Mouse (Mus musculus): Measurements from ENCODE around the gene Rgl3.
A peak's percentile ranks its signal among the peaks of the same experiment; 100 is the strongest.

The Rgl3 gene

DNA sequence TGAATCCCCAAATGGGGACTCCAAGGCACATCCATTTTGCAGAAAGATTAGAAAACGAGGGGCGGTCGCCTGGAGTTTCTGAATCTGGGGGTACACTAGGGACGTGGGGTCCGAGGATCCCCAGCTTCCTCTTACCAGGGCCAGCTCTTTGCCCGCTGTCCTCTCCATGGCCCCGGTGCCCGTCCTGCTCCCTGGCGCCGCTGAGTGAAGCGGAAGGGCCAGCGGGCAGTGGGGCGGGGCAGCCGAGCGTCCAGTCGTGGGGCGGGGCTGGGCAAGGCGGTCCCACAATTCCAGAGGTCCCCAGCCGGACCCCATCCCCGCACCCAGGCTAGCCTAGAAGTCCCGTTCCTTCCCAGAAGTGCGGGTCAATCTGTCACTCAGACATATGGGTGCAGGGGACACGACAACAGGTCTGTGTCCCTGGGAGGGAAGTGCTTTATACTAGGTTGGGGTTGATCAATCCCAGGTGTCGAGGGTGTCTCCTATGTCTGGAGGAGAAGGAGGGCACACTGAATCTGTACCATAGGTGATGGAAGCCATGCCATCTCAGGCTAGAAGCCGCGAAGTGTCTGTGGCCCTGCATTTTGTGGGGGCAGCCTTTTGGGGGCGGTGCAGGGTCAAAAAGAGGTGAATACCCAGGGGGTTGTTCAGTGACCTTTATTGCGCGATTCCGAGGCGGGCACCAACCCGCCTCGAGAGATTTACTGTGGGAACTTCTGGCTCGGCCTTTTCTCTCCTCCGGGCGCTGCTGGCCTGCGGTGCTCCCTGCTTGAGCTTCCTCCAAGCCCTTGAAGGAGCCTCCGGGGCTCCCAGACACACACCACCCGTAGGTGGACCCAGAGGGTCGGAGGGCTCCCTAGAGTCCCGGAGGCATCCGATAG lies at the start of gene Rgl3:
TSS of gene Rgl3 (minus strand) at position 217 of the 881 bp plus-strand sequence.
- DNase-seq (ENCODE audit: low spot score) = no peak

DNA sequence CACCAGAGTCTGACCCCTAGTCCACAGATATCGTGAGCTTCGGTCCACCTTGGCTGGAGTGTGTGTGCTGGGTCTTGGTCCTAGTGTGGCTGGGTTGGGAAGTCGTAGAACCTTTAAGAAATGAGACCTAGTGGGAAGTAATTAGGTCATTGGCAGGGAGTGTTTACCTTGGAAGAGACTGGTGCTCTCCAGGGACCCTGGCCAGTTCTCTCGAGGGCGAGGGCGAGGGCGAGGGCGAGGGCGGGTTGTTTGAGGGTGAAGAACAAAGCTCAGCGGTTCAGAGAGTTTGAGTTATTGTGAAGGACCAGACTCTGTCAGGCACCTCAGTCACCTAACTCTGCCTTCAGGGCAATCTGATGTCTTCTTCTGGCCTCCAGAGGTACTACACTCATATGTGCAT lies 48.6 kb upstream of the Rgl3 start:
- DNase-seq (ENCODE audit: low spot score) = no peak

GRCm38 (mm10) chr9:22035300-22036044 lies 46.2 kb upstream of the Rgl3 start:
- no peak for DNase-seq (ENCODE audit: low spot score)

GRCm38 (mm10) chr9:22030386-22030785 lies 41.1 kb upstream of the Rgl3 start:
- DNase-seq (ENCODE audit: low spot score) = no peak

GRCm38 (mm10) chr9:22028467-22028866 lies 39.2 kb upstream of the Rgl3 start:
- DNase-seq (ENCODE audit: low spot score) = no peak

- DNase-seq (ENCODE audit: low spot score) = no peak
These were observed 35.3 kb upstream of the Rgl3 start for GRCm38 (mm10) chr9:22024592-22024991.

GRCm38 (mm10) chr9:22017208-22017825 lies 28.1 kb upstream of the Rgl3 start:
- no peak for DNase-seq (ENCODE audit: low spot score)

GRCm38 (mm10) chr9:22016245-22016644 lies 27.0 kb upstream of the Rgl3 start:
- no peak for DNase-seq (ENCODE audit: low spot score)

DNA sequence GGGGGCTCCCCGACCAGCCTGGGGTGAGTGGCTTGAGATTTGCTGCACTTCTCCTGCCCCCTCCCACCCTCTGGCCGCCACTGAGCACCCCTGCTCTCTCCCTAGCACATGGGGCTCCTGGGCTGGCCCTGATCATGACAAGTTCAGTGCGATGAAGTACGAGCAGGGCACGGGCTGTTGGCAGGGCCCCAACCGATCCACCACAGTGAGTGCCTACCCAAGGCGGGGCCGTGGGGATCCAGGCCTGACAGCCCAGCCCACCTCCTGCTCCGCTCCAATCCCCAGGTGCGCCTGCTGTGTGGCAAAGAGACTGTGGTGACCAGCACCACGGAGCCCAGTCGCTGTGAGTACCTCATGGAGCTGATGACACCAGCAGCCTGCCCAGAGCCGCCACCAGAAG lies 23.5 kb upstream of the Rgl3 start:
- no peak for DNase-seq (ENCODE audit: low spot score)

DNA sequence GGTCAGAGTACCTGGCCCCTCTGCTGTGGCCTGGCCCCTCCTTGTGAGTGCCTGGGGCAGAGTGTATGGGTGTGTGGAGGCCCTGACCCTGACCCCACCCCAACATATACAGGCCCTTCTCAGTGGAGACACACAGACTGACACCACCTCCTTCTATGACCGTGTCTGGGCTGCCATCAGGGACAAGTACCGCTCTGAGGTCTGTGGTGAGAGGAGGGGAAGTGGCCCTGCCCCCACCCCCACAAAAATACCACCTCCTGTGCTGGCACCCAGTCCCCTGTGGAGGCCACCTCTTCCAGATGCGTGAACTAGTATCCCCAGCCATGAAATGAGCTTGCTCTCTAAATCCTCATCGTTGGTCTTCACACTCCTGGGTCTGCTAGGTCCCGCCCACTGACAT lies 21.8 kb upstream of the Rgl3 start:
- no peak for DNase-seq (ENCODE audit: low spot score)

DNA sequence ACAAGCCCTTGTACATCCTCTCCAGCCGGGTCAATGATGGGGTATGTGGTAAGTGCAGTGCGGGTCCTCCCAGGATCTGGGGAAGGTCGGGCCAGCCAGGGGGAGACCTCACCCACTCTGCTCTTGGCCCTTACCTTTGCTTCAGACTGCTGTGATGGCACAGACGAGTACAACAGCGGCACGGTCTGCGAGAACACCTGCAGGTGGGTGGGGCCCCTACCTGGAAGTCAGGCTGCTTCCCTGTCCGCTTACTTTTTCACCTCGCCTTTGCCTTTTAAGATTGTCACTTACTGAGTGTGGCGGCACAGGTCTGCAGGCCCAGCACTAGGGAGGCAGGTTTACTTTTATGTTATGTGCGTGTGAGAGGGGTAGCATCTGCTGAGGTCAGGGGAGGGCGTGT lies 15.3 kb upstream of the Rgl3 start:
- DNase-seq (ENCODE audit: low spot score) = no peak

DNA sequence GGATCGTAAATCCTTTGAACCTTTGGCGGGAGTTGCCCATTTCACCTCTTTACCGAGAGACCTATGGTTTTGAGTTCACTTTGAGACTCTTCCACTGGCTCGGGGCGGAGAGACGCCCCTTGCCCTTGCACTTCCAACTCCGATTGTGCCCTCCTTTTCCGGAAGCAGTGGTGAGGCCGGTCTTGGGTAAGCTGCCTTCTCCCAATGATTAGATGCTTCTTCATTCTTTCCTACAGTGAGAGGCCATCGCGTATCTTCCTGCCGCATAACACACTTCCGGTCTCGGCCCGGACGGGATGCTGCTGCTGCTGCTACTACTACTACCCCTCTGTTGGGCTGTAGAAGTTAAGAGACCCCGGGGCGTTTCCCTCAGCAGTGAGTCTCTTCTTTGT lies 13.9 kb upstream of the Rgl3 start:
- no peak for DNase-seq (ENCODE audit: low spot score)

DNA sequence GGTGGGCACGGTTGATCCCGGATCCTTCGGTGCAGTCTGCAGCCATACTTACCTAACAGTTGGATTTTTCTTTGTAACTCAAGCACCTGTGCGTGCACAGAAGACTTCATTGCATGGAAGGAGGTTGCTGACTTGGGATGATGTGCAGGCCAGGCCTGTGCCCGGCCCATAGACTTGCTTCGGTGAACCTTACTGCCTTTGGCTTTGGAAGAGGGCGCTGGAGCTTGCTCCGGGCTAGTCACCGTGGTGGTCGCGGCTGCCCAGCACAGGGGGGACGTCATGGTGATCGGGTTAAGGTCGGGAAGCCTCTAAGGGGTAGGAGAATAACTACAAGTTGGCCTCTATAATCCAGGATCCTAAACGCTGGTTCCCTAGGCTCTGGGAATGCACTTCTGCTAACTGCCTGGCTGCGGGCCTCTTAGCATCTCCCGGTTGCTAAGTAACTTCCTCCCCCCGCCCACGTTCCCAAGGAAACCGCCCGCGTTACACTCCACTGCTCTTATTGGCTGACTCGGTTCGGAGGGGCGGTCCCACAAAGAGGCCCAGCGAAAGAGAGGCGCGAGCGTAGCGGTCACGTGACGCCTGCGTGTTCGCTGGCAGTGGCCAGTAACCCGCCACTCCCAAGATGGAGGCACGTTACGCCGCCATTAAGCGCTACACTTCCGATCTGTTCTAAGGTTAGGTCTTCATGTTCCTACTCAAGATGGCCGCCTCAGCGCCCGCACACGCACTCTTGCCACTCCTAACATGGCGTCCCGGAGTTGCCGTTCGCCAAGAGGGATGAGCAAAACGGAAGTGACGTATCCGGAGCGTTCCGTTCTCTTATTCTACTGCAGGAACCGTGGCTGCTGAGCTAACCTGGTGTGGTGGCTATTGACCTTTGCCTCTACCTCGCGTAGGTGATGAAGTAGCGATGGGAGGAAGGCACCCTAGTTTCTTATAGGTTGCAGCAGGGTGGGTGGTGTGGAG lies 13.2 kb upstream of the Rgl3 start, which contains the start of the genes Ccdc151 and Prkcsh:
TSS of gene Ccdc151 (minus strand) at position 441 of the 969 bp plus-strand sequence.
TSS of gene Prkcsh (plus strand) at position 613 of the 969 bp plus-strand sequence.
- peak; percentile 95 for DNase-seq (ENCODE audit: low spot score)

DNA sequence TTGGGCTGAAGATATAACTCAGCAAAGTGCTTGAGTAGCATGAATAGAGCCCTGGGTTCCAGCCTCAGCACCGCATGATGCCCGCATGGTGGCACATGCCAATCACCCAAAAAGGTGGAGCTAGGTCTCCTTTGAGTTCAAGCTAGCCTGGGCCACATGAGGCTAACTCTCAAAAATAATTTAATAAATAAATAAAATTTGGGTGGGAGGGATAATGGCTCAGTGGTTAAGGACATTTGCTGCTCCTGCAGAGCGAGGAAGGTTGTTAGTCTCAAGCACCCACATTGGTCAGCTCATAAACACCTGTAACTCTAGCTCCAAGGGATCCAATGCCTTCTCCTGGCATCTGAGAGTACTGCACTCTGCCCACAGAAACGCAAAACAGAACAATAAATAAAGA lies 12.4 kb upstream of the Rgl3 start:
- no peak for DNase-seq (ENCODE audit: low spot score)

DNA sequence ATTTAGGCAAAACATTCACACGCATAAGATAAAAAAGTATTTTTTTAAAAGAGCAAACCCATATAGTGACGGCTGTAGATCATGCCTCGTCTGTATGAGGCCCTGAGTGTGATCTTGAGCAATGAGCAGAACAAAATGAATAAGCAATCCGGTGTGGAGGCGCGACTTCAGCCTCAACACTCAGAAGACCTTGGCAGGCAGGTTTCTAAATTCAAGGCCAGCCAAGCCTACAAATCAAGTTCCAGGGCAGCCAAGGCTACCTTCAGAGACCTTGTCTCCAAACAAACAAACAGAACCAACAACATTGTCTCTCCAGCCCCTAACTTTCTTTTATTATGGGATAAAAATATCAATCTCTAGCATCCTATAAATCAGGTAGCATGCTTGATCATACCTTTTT lies 11.1 kb upstream of the Rgl3 start:
- no peak for DNase-seq (ENCODE audit: low spot score)

DNA sequence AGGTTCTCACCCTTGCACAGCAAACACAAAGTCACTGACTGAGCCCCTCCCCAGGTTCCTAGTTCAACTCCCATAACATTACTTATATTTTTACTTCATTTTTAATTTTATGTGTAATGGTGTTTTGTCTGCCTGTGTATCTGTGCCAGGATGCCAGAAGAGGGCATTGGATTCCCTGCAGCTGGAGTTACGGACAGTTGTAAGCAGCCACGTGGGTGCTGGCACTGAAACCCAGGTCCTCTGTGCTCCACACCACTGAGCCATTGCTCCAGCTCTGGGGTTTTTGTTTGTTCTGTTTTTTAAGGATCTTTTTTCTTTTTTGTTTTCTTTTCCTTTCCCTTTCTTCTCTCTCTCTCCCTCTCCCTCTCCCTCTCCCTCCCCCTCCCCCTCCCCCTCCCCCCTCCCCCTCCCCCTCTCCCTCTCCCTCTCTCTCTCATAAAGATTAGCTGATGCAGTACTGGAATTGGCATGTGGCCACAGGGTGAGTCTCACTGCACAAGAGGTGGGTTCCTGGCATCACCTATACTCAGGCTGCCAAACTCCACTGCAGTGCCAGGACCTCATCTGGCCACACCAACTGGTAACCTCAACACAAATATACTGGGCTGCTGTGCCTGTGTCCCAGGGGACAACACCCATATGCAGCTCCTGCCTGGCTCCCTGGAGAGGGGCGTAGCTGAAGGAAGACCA lies 7.1 kb upstream of the Rgl3 start:
- no peak for DNase-seq (ENCODE audit: low spot score)

GRCm38 (mm10) chr9:21992227-21992626 lies 3.0 kb upstream of the Rgl3 start:
- no peak for DNase-seq (ENCODE audit: low spot score)

DNA sequence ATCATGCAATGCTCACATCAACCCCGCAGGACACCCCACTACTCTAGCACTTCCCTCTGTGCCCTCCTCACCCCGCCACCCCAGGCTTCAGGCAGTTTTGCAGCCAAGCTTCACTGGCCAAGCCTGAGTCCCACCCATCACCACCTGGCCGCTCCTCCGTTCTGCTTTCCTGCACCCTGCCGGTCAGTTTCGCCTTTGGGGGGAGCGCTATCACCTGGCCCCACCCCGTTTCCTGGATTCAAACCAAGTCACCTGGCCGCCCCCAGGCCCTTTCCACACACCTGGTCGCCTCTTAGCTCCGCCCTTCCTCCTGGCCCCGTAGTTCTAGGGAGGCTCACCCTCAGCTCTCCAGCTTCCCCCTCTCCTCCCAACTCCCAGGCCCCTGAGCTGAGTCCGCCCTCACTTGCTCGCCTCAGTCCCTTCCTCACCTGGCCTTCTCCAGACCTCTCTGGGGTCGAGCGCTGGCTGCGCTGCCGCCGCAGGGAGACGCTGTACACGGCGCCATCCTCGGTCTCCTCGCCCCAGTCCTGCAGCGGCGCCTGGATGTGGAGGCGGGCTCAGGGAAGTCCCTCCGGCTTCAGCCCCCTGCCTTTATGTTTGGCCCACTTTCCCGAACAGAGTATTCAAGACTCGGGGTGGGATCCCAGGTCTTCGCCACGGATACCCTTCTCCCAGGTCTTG lies 685 bp downstream of the Rgl3 start:
- no peak for DNase-seq (ENCODE audit: low spot score)

GRCm38 (mm10) chr9:21987592-21988342 lies 1.5 kb downstream of the Rgl3 start:
- DNase-seq (ENCODE audit: low spot score) = no peak

GRCm38 (mm10) chr9:21983911-21984310 lies 5.3 kb downstream of the Rgl3 start:
- DNase-seq (ENCODE audit: low spot score) = no peak

All from spleen, adult 12 weeks (tissue).